Mouse (Mus musculus): Measurements from ENCODE around the gene Itln1. TPM values are rescaled to one million over a fixed set of nuclear protein-coding genes. Genes with fewer than 3 reads are reported as not detected.
A peak's percentile ranks its signal among the peaks of the same experiment; 100 is the strongest.
"Not testable (repeated sequence)": the region's sequence is repeated elsewhere in the genome, so short reads cannot be mapped to it uniquely, and the experiment has no call there.

Itln1 gene
- polyA plus RNA-seq, 1 experiment from 2014 or later, result not detected

DNA sequence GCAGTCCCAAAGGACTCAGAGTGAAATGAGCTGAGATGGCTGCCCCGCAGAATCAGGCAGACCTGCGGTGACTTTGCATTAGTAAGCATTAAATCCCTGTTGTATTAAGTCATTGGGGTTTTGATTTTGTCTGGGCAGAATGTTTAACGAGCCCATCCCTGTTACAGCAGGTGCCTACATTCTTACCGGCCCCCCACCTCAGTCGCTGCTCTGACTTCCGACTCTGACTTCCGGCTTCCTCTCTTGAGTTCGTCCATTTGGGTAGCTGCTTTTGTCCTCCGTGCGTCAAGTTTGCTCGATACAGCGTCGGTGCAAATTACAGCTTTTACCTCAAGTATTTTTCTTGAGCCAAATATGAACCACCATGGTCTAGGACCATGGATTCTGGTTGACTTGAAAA, 40.9 kb downstream of the Itln1 start:
- WGBS, result 89% methylated on average over 13 of the region's 13 CpGs
- H3K4me1 ChIP-seq (replicated peaks), result no peaks in the 10 kb centered on the region

DNA sequence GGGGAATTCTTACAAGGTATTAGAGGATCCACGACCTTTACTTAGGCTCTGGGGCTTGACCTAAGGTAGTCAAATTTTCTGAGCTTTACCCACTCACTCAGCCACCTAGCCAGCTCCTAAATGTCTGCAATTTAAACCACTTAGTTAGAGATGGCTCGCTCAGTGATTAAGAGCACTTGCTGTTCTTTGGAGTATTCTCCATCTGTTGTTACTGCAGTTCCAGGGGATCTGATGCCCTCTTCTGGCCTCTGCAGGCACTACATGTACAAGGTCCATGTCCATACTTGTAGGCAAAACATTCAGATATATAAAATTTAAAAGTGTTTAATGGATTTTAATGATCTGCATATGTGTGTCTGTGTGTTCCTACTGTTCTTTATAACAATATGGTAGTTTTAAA, 56.1 kb downstream of the Itln1 start:
- Histone ChIP-seq H3K9ac (no peak overlapping the region), H3K9me3 (replicated peaks) (peaks cover 15% of the 10 kb centered on the region), H3K4me1 (replicated peaks) (no peaks in the 10 kb centered on the region), H3K36me3 (no peaks in the 10 kb centered on the region), H3K27ac (ENCODE audit: poor library complexity, severe bottlenecking) (no peak overlapping the region), H3K27me3 (replicated peaks) (no peaks in the 10 kb centered on the region), H3K4me3 (no peak overlapping the region), H3K4me2 (no peak overlapping the region)
- WGBS, result 59% methylated on average over 2 of the region's 2 CpGs
- ATAC-seq (ENCODE audit: insufficient number of reproducible peaks, low FRiP score), result no peak

More for the DNA sequence above, 40.9 kb downstream of the Itln1 start:
- ATAC-seq (ENCODE audit: insufficient number of reproducible peaks, low FRiP score), result no peak
- Histone ChIP-seq H3K9me3 (replicated peaks) (peaks cover 24% of the 10 kb centered on the region), H3K4me3 (no peak overlapping the region), H3K36me3 (no peaks in the 10 kb centered on the region), H3K27ac (ENCODE audit: poor library complexity, severe bottlenecking) (no peak overlapping the region), H3K9ac (no peak overlapping the region), H3K4me2 (no peak overlapping the region), H3K27me3 (replicated peaks) (no peaks in the 10 kb centered on the region)

DNA sequence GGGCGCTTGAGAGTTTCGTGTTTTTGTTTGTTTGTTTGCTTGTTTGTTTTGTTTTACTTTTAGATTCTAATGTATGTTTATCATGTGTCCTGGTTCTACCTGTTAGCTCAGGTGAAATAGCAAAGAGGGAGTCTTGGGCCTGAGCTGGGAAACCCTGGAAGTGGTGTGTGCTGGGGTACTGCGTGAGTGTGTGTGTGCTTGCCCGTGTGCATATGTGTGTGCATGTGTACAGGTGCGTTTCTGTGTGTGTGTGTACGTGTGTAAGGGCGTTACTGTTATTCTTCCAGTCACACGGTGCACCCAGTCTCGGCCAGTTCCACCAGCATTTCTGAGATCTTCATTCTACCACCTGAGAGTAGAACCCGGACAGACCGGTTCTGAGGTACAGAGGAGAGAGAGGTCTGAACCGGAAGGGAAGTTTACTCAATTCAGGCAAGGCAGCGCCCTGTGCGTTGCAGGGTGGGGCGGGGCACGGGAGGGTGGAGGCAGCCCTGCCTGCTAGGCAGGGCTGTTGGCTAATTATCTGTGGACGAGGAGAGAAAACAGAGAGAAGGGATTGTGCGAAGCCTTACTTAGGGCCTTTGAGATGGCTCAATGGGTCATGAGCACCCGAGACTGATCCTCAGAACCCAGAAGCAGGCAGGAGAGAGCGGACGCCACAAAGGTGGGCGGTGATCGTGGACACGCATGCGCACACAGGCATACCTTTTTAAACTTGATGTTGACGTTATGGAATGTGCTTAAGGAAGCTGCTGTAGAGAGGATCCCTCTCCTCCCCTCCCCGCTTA, 57.1 kb downstream of the Itln1 start:
- Histone ChIP-seq H3K9ac (peak overlapping the region; percentile 33; the same call in 1 of the 2 replicates), H3K36me3 (no peaks in the 10 kb centered on the region), H3K4me3 (peak overlapping the region; percentile 43), H3K4me1 (replicated peaks) (no peaks in the 10 kb centered on the region), H3K27me3 (replicated peaks) (no peaks in the 10 kb centered on the region), H3K4me2 (peak overlapping the region; percentile 53), H3K27ac (ENCODE audit: poor library complexity, severe bottlenecking) (no peak overlapping the region), H3K9me3 (replicated peaks) (peaks cover 11% of the 10 kb centered on the region)
- 56% methylated on average over 27 of the region's 27 CpGs for WGBS
- ATAC-seq (ENCODE audit: insufficient number of reproducible peaks, low FRiP score), result peak; percentile 22; the same call in 1 of the 2 replicates

DNA sequence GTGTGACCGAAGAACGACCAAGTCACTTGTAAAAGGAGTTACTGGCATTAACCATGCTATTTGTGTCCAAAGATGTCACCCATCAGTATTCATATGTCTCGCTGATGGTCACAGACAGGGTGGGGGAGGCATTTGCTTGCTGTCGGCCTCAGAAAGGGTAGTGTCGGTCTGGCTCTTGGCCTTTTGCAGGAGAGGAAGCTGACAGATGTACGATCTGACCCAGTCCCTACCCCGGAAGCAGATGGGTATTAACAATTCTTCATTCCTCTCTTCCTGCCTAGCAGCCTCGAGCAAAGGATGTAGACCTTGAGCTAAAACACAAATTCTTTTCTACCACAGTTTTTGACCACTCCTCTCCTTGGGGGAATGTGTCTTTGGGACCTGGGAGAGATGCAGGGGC, 58.0 kb downstream of the Itln1 start:
- Histone ChIP-seq H3K27ac (ENCODE audit: poor library complexity, severe bottlenecking) (no peak overlapping the region), H3K27me3 (replicated peaks) (no peaks in the 10 kb centered on the region), H3K4me3 (no peak overlapping the region), H3K9ac (no peak overlapping the region), H3K9me3 (replicated peaks) (peaks cover 6% of the 10 kb centered on the region), H3K36me3 (no peaks in the 10 kb centered on the region), H3K4me2 (no peak overlapping the region), H3K4me1 (replicated peaks) (no peaks in the 10 kb centered on the region)
- ATAC-seq (ENCODE audit: insufficient number of reproducible peaks, low FRiP score), result no peak
- WGBS, result 73% methylated on average over 8 of the region's 8 CpGs

DNA sequence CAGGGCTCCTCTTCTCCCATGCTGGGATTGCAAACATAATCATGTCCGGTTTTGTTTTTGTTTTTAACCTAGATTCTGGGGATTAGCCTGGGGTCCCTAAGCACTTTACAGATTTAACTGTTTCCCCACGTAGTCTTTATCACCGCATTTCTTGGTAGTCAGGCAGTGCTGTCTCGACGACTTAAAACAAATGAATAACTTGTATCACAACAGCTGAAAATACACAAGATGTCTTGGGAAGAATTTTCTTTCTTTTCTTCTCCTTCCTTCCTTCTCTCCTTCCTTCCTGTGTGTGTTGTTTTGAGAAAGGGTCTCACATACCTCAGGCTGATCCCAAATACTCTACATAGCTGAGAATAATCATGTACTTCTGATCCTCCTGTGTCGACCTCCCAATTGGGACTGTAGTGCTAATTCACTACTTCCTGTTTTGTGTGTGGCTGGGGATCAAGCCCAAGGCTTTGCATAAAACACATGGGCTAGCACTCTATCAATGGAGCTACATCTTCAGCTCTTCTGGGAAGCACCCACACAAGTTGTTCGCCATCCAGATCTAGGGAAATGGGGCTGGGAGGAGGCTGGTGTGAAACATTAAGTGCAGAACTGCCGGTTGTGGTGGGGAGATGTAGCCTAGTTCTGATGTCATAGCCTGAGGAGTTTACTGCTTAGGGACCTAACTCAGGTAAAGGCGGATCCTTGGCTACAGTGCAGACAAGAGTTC, 61.0 kb downstream of the Itln1 start:
- H3K9ac ChIP-seq, result no peak overlapping the region
- WGBS, result 56% methylated on average over 9 of the region's 9 CpGs
- H3K9me3 ChIP-seq (replicated peaks), result no peaks in the 10 kb centered on the region
- H3K27ac ChIP-seq (ENCODE audit: poor library complexity, severe bottlenecking), result no peak overlapping the region
- no peaks in the 10 kb centered on the region for H3K36me3 ChIP-seq
- no peak for ATAC-seq (ENCODE audit: insufficient number of reproducible peaks, low FRiP score)
- peaks cover 14% of the 10 kb centered on the region for H3K4me1 ChIP-seq (replicated peaks)
- H3K4me2 ChIP-seq, result no peak overlapping the region
- no peak overlapping the region for H3K4me3 ChIP-seq
- H3K27me3 ChIP-seq (replicated peaks), result no peaks in the 10 kb centered on the region

DNA sequence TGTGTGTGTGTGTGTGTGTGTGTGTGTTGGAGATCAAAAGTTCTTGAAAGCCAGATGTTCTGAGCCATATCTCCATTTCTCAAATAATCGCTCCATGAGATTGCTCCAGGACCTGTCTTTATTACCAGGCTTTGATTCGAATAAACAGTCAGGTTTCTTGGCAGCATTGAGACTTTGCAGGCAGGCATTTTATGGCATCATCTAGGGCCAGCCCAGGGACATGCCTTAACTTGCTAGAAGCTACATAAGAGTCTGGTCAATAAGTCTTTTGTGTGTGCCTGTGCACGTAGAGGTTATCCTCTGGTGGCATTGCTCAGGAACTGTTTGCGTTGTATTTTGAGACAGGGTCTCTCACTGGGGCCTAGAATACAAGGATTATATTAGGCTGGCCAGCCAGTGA, 61.6 kb downstream of the Itln1 start:
- Histone ChIP-seq H3K4me3 (no peak overlapping the region), H3K27ac (ENCODE audit: poor library complexity, severe bottlenecking) (no peak overlapping the region), H3K9me3 (replicated peaks) (no peaks in the 10 kb centered on the region), H3K36me3 (no peaks in the 10 kb centered on the region), H3K4me1 (replicated peaks) (peaks cover 15% of the 10 kb centered on the region), H3K27me3 (replicated peaks) (no peaks in the 10 kb centered on the region), H3K9ac (no peak overlapping the region), H3K4me2 (no peak overlapping the region)
- no peak for ATAC-seq (ENCODE audit: insufficient number of reproducible peaks, low FRiP score)
- WGBS, result 71% methylated on average over 4 of the region's 4 CpGs

DNA sequence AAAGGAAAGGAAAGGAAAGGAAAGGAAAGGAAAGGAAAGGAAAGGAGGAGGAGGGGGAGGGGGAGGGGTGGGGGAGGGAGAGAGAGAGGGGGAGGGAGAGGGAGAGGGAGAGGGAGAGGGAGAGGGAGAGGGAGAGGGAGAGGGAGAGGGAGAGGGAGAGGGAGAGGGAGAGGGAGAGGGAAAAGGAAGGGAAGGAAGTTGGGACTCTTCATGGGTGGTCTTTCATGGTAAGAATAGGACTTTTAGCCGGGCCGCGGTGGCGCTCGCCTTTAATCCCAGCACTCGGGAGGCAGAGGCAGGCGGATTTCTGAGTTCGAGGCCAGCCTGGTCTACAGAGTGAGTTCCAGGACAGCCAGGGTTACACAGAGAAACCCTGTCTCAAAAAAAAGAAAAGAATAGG, 63.2 kb downstream of the Itln1 start:
- WGBS, result 87% methylated on average over 8 of the region's 8 CpGs
- ATAC-seq (ENCODE audit: insufficient number of reproducible peaks, low FRiP score); H3K27ac ChIP-seq (ENCODE audit: poor library complexity, severe bottlenecking); H3K4me2 ChIP-seq; H3K4me3 ChIP-seq; H3K9me3 ChIP-seq (replicated peaks); H3K9ac ChIP-seq; H3K36me3 ChIP-seq; H3K27me3 ChIP-seq (replicated peaks): not testable (repeated sequence)
- H3K4me1 ChIP-seq (replicated peaks), result peaks cover 15% of the 10 kb centered on the region

DNA sequence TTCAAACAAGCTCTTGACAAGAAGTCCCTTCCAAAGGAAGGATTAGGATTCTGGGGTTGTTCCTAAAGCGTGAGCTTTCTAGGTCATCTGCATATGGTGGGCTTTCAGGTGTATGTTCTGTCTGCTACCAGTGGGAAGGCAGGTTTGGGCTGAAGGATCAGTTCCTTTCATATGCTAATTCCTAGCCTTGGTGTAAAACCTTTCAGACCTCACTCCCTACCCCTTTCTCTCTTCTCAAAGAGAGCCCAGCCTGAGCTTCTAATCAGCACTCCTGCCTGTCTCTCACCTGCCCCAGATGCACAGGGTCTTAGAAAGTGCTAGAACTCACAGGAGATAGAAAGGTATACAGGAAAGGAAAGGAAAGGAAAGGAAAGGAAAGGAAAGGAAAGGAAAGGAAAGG, 63.6 kb downstream of the Itln1 start:
- Histone ChIP-seq H3K4me1 (replicated peaks) (peaks cover 15% of the 10 kb centered on the region), H3K4me3 (no peak overlapping the region), H3K27me3 (replicated peaks) (no peaks in the 10 kb centered on the region), H3K9me3 (replicated peaks) (no peaks in the 10 kb centered on the region), H3K9ac (no peak overlapping the region), H3K4me2 (no peak overlapping the region), H3K36me3 (no peaks in the 10 kb centered on the region), H3K27ac (ENCODE audit: poor library complexity, severe bottlenecking) (no peak overlapping the region)
- ATAC-seq (ENCODE audit: insufficient number of reproducible peaks, low FRiP score), result no peak
- 59% methylated on average over 1 of the region's 1 CpGs for WGBS

DNA sequence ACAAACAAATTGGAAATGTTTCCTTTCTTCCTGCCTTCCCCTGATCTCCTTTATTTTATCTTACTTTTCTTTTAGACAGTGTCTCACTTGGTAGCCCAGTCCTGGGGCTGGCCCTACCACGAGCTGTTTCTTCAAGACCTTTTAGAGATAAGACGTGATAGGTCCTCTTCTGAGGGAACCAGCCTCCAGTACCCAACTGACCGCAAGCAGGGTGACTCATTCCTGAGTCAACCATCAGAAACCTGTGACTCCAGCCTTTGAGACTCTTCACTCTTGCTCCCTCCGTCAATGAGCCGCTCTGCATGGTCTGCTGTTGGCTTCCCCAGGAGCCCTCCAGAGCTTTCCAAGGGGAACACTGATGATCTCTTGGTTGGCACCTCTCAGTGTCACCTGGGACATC, 64.2 kb downstream of the Itln1 start:
- Histone ChIP-seq H3K9ac (no peak overlapping the region), H3K4me1 (replicated peaks) (peaks cover 15% of the 10 kb centered on the region), H3K4me3 (no peak overlapping the region), H3K27me3 (replicated peaks) (no peaks in the 10 kb centered on the region), H3K4me2 (no peak overlapping the region), H3K9me3 (replicated peaks) (no peaks in the 10 kb centered on the region), H3K27ac (ENCODE audit: poor library complexity, severe bottlenecking) (no peak overlapping the region), H3K36me3 (no peaks in the 10 kb centered on the region)
- no peak for ATAC-seq (ENCODE audit: insufficient number of reproducible peaks, low FRiP score)
- 46% methylated on average over 5 of the region's 5 CpGs for WGBS

DNA sequence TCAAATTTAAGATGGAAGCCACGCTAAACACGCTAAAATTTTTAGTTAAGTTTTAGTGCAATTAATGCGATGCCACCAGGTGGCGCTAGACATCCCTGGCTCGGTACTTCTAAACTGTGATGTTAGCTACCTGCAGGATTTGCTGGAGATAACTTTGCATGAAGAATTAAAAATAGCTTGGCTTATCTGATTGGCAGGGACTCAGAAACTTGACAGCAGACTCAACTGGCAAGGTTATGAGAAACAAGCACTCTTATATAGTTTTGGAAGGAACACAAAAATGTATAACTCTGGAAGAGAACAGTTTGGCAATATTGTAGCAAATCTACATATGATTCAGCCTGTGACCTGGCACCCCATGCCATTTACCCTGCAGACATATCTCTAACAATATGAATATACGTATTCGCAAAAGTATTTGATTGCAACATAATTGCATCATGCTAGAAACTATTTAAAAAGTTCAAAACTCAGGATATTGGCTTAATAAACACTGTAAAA, 64.7 kb downstream of the Itln1 start:
- H3K36me3 ChIP-seq, result 0 out of 2 replicates have a peak, but pooled peaks cover 3% of the 10 kb centered on the region
- H3K4me3 ChIP-seq, result no peak overlapping the region
- peak overlapping the region; percentile 47 for H3K4me2 ChIP-seq
- 40% methylated on average over 7 of the region's 7 CpGs for WGBS
- no peak overlapping the region for H3K27ac ChIP-seq (ENCODE audit: poor library complexity, severe bottlenecking)
- peaks cover 15% of the 10 kb centered on the region for H3K4me1 ChIP-seq (replicated peaks)
- 0 out of 2 replicates have a peak, but pooled peaks have one; percentile 9 for ATAC-seq (ENCODE audit: insufficient number of reproducible peaks, low FRiP score)
- H3K27me3 ChIP-seq (replicated peaks), result no peaks in the 10 kb centered on the region
- no peaks in the 10 kb centered on the region for H3K9me3 ChIP-seq (replicated peaks)
- H3K9ac ChIP-seq, result no peak overlapping the region

DNA sequence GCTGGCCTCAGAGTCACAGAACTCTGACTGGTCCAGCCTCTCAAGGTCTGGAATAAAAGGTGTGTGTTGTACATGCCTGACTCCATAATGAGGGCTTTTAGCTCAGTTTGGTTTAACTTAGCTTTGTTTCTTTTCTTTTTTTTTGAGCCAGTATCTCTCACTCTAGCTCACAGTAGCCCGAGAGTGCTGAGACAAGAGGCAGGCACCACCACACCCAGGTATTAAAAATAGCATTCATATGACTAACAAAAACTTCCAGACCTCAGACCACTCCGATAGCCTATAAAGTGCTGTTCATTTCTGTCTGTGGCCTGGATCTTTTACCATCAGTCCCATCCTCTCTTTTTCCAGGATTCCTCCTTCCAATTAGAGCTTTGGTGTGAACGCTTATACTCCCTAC, 65.4 kb downstream of the Itln1 start:
- ATAC-seq (ENCODE audit: insufficient number of reproducible peaks, low FRiP score), result no peak
- peaks cover 15% of the 10 kb centered on the region for H3K4me1 ChIP-seq (replicated peaks)
- H3K9me3 ChIP-seq (replicated peaks), result no peaks in the 10 kb centered on the region
- H3K9ac ChIP-seq, result no peak overlapping the region
- H3K27ac ChIP-seq (ENCODE audit: poor library complexity, severe bottlenecking), result no peak overlapping the region; the same call in 1 of the 2 replicates
- peak overlapping the region; percentile 47; the same call in 1 of the 2 replicates for H3K4me2 ChIP-seq
- H3K27me3 ChIP-seq (replicated peaks), result no peaks in the 10 kb centered on the region
- WGBS, result 50% methylated on average over 3 of the region's 3 CpGs
- 0 out of 2 replicates have a peak, but pooled peaks cover 3% of the 10 kb centered on the region for H3K36me3 ChIP-seq
- H3K4me3 ChIP-seq, result no peak overlapping the region
